Mouse (Mus musculus): ENCODE measurements around the gene Acbd3. TPM values are rescaled to one million over a fixed set of nuclear protein-coding genes. Genes with fewer than 3 reads are reported as not detected.

Gene Acbd3
- 44.8 and 47.7 TPM in 2 replicates for polyA plus RNA-seq (2011; ENCODE audit: insufficient read depth, insufficient read length, low read depth, missing spikeins)

DNA sequence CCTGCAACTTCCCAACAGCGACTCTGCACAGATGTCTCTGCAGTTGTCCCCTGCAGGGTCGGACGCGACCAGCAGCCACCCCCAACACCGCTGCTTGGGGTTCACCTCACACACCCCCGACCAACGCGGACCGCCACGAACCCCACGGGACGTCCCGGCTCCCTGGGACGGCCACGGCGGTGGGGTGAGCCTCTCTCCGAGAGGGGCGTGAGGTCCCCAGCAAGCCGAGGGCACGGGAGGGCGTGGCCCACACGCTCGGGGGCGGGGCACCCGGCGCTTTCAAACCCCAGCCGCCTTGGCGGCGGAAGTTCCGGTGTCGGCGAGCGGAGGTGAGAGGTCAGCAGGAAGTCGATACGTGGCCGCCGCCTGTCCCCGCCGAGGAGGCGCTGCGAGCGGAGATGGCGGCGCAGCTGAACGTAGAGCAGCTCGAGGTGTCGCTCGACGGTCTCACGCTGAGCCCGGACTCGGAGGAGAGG lies at the start of gene Acbd3:
Gene Acbd3, plus strand, starts transcription at position 340 of the 476 bp plus-strand sequence.
- H3K27ac ChIP-seq (ENCODE audit: insufficient read depth, low read length), result no peak within 1 kb of the TSS
- H3K27me3 ChIP-seq (ENCODE audit: control insufficient read depth, insufficient read depth, low read length, poor library complexity, severe bottlenecking), result no peaks in the 10 kb centered on the region
- H3K36me3 ChIP-seq (ENCODE audit: control insufficient read depth, insufficient read depth, low read length, poor library complexity, severe bottlenecking), result no peaks in the 10 kb centered on the region
- no peaks in the 10 kb centered on the region for H3K4me1 ChIP-seq (ENCODE audit: control insufficient read depth, insufficient read depth, low read length)
- TF ChIP-seq CTCF (IDR thresholded peaks at IDR 0.05; ENCODE audit: low read depth, low read length) (no peak), POLR2A (IDR thresholded peaks at IDR 0.05; ENCODE audit: insufficient read depth, low read length) (peak; percentile 30)
- no peaks in the 10 kb centered on the region for H3K9me3 ChIP-seq (replicated peaks; ENCODE audit: control insufficient read depth, insufficient read depth, low read length, poor library complexity, severe bottlenecking)
- H3K9ac ChIP-seq (ENCODE audit: low read depth, poor library complexity, severe bottlenecking), result peak within 1 kb of the TSS; percentile 91
- peak within 1 kb of the TSS; percentile 97 for H3K4me3 ChIP-seq (ENCODE audit: low read depth, low read length)

DNA sequence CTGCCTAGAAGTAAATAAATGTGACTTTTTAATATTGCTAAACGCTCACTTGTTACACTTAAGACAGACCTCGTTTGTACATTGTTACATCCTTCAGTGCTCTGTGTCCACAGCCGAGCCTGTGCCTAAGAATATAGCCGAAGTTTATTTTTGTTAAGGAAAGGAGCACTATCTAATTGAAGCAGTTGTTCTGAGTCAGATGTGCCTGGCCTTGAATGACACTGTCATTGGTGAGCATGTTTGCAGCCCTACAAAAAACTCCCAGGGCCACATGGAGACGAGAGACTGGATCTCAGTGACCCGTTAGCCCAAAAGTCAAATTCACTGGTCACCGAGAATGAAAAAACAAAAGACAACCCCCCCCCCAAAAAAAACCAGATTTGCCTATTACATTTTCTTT lies 34.6 kb upstream of the Acbd3 start:
- H3K9ac ChIP-seq (ENCODE audit: low read depth, poor library complexity, severe bottlenecking), result no peak overlapping the region
- no peaks in the 10 kb centered on the region for H3K4me1 ChIP-seq (ENCODE audit: control insufficient read depth, insufficient read depth, low read length)
- H3K4me3 ChIP-seq (ENCODE audit: low read depth, low read length), result no peak overlapping the region
- no peaks in the 10 kb centered on the region for H3K27me3 ChIP-seq (ENCODE audit: control insufficient read depth, insufficient read depth, low read length, poor library complexity, severe bottlenecking)
- no peaks in the 10 kb centered on the region for H3K9me3 ChIP-seq (replicated peaks; ENCODE audit: control insufficient read depth, insufficient read depth, low read length, poor library complexity, severe bottlenecking)
- peaks cover 5% of the 10 kb centered on the region for H3K36me3 ChIP-seq (ENCODE audit: control insufficient read depth, insufficient read depth, low read length, poor library complexity, severe bottlenecking)
- no peak overlapping the region for H3K27ac ChIP-seq (ENCODE audit: insufficient read depth, low read length)
- TF ChIP-seq EP300 (IDR thresholded peaks at IDR 0.05; ENCODE audit: insufficient read depth, low read depth, low read length), result no peak
- TF ChIP-seq CTCF (IDR thresholded peaks at IDR 0.05; ENCODE audit: low read depth, low read length), result no peak
- no peak for TF ChIP-seq POLR2A (IDR thresholded peaks at IDR 0.05; ENCODE audit: insufficient read depth, low read length)

DNA sequence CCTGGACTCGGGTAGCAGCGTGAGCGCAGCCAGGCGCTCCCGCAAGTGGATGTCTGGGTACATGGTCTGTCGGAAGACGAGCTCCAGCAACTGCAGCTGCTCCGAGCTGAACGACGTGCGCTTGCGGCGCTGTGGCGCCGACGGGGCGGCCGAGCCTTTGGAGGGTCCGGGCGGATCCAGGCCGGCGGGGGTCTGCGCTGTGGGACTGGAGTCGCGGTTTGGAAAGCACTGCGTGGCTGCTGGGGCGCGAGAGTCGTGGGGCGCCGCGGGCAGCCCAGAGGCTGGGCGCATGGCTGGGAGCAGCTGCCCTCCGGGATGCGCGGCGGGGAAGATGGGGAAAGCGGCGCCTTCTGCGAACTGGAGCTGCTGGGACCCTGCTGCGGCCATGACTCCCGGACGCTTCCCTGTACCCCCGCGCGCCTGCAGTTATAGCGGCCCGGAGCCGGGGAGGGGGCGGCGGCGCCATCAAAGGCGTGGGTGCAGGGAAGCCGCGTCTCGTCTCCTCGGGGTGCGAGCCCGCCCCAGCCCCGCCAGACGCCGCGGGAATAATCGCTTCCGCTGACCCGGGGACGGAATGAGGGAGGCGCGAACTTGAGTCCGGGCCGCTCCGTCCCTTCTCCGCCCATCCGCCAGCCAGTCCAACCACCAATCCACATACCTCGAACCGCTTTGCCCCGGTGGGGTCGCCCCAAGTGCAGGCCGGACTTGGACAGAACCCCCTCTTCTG lies 29.1 kb upstream of the Acbd3 start, which contains the start of gene Mixl1:
Gene Mixl1, minus strand, starts transcription at position 409 of the 727 bp plus-strand sequence.
- Histone ChIP-seq H3K27ac (ENCODE audit: insufficient read depth, low read length) (no peak within 1 kb of the TSS), H3K4me1 (ENCODE audit: control insufficient read depth, insufficient read depth, low read length) (no peaks in the 10 kb centered on the region), H3K9ac (ENCODE audit: low read depth, poor library complexity, severe bottlenecking) (peak within 1 kb of the TSS; percentile 56), H3K27me3 (ENCODE audit: control insufficient read depth, insufficient read depth, low read length, poor library complexity, severe bottlenecking) (no peaks in the 10 kb centered on the region), H3K36me3 (ENCODE audit: control insufficient read depth, insufficient read depth, low read length, poor library complexity, severe bottlenecking) (no peaks in the 10 kb centered on the region), H3K4me3 (ENCODE audit: low read depth, low read length) (peak within 1 kb of the TSS; percentile 33), H3K9me3 (replicated peaks; ENCODE audit: control insufficient read depth, insufficient read depth, low read length, poor library complexity, severe bottlenecking) (no peaks in the 10 kb centered on the region)
- TF ChIP-seq EP300 (IDR thresholded peaks at IDR 0.05; ENCODE audit: insufficient read depth, low read depth, low read length), result no peak
- TF ChIP-seq POLR2A (IDR thresholded peaks at IDR 0.05; ENCODE audit: insufficient read depth, low read length), result no peak
- TF ChIP-seq CTCF (IDR thresholded peaks at IDR 0.05; ENCODE audit: low read depth, low read length), result no peak

DNA sequence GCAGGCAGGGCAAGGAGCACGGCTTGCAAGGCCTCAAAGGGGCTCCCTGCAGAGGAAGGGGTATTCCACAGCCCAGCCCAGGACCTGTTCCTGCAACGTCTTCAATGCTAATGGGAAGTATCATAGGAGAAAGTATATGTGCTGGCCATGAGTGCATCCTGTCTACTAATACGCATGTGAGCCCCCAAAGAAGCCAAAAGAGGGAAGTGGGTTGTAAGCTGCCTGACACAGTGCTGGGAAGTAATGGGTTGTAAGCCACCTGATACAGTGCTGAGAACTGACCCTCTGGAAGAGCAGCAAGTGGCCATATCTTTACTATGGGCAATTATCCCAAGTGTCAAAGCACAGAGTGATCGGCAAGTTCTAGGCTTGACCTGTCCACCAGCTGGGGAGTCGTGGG lies 27.8 kb upstream of the Acbd3 start:
- Histone ChIP-seq H3K27me3 (ENCODE audit: control insufficient read depth, insufficient read depth, low read length, poor library complexity, severe bottlenecking) (no peaks in the 10 kb centered on the region), H3K4me1 (ENCODE audit: control insufficient read depth, insufficient read depth, low read length) (no peaks in the 10 kb centered on the region), H3K4me3 (ENCODE audit: low read depth, low read length) (no peak overlapping the region), H3K36me3 (ENCODE audit: control insufficient read depth, insufficient read depth, low read length, poor library complexity, severe bottlenecking) (no peaks in the 10 kb centered on the region), H3K9me3 (replicated peaks; ENCODE audit: control insufficient read depth, insufficient read depth, low read length, poor library complexity, severe bottlenecking) (no peaks in the 10 kb centered on the region), H3K27ac (ENCODE audit: insufficient read depth, low read length) (no peak overlapping the region), H3K9ac (ENCODE audit: low read depth, poor library complexity, severe bottlenecking) (no peak overlapping the region)
- TF ChIP-seq POLR2A (IDR thresholded peaks at IDR 0.05; ENCODE audit: insufficient read depth, low read length) (no peak), EP300 (IDR thresholded peaks at IDR 0.05; ENCODE audit: insufficient read depth, low read depth, low read length) (no peak), CTCF (IDR thresholded peaks at IDR 0.05; ENCODE audit: low read depth, low read length) (no peak)

DNA sequence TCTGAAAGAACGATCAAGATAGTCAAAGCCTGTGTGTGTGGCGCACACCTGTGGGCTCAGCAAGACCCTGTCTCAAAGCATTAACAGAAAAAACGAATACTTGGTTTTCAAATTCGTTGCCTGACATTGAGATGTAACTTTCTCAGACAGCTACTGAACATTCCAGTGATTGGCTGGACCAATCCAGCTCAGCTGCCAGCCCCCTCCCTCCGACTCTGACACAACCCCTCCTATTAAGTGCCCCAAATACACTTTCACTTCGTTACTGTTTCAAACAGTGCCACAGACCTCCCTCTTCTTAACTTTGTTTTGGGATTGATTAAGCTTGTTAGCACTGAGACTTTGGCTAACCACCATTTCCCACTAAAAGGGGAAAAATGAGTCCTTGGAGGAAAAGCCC lies 22.4 kb upstream of the Acbd3 start:
- H3K27me3 ChIP-seq (ENCODE audit: control insufficient read depth, insufficient read depth, low read length, poor library complexity, severe bottlenecking), result no peaks in the 10 kb centered on the region
- H3K9ac ChIP-seq (ENCODE audit: low read depth, poor library complexity, severe bottlenecking), result no peak overlapping the region
- H3K4me1 ChIP-seq (ENCODE audit: control insufficient read depth, insufficient read depth, low read length), result no peaks in the 10 kb centered on the region
- H3K4me3 ChIP-seq (ENCODE audit: low read depth, low read length), result no peak overlapping the region
- H3K36me3 ChIP-seq (ENCODE audit: control insufficient read depth, insufficient read depth, low read length, poor library complexity, severe bottlenecking), result no peaks in the 10 kb centered on the region
- no peaks in the 10 kb centered on the region for H3K9me3 ChIP-seq (replicated peaks; ENCODE audit: control insufficient read depth, insufficient read depth, low read length, poor library complexity, severe bottlenecking)
- H3K27ac ChIP-seq (ENCODE audit: insufficient read depth, low read length), result no peak overlapping the region
- TF ChIP-seq POLR2A (IDR thresholded peaks at IDR 0.05; ENCODE audit: insufficient read depth, low read length), result no peak
- TF ChIP-seq EP300 (IDR thresholded peaks at IDR 0.05; ENCODE audit: insufficient read depth, low read depth, low read length), result no peak
- no peak for TF ChIP-seq CTCF (IDR thresholded peaks at IDR 0.05; ENCODE audit: low read depth, low read length)

DNA sequence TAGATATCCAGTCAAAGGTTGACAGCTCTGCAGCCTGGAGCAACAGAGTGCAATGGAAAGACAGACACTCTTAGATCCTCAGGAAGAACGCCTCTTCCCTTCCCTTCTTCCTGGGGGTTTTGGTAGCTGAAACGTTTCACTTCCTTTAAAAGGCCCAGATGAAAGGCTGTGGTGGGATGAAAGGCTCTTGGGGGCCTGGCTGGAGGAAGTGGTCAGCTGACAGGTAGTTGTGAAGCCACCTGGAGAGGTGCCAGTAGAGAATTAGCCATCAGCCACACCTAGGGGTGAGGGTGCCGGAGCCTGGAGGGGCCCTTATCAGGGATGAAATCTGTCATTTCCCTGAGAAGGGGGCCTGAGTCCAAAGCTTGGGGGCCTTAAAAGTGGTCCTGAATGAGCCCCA lies 18.5 kb upstream of the Acbd3 start:
- Histone ChIP-seq H3K4me3 (ENCODE audit: low read depth, low read length) (no peak overlapping the region), H3K9ac (ENCODE audit: low read depth, poor library complexity, severe bottlenecking) (no peak overlapping the region), H3K27ac (ENCODE audit: insufficient read depth, low read length) (no peak overlapping the region), H3K4me1 (ENCODE audit: control insufficient read depth, insufficient read depth, low read length) (no peaks in the 10 kb centered on the region), H3K27me3 (ENCODE audit: control insufficient read depth, insufficient read depth, low read length, poor library complexity, severe bottlenecking) (no peaks in the 10 kb centered on the region), H3K9me3 (replicated peaks; ENCODE audit: control insufficient read depth, insufficient read depth, low read length, poor library complexity, severe bottlenecking) (no peaks in the 10 kb centered on the region), H3K36me3 (ENCODE audit: control insufficient read depth, insufficient read depth, low read length, poor library complexity, severe bottlenecking) (no peaks in the 10 kb centered on the region)
- TF ChIP-seq EP300 (IDR thresholded peaks at IDR 0.05; ENCODE audit: insufficient read depth, low read depth, low read length) (no peak), CTCF (IDR thresholded peaks at IDR 0.05; ENCODE audit: low read depth, low read length) (no peak), POLR2A (IDR thresholded peaks at IDR 0.05; ENCODE audit: insufficient read depth, low read length) (no peak)

All from ES-Bruce4 (cell line).